Mouse (Mus musculus) embryonic facial prominence, embryonic 10.5 days (tissue): Measurements from ENCODE around the gene Prss8. TPM values are rescaled to one million over a fixed set of nuclear protein-coding genes. Genes with fewer than 3 reads are reported as not detected.
A peak's percentile ranks its signal among the peaks of the same experiment; 100 is the strongest.

Experiments used
- DNase-seq: peaks from one replicate; pipeline ENCODE4 v3.0.0-alpha.2; 2017; ENCODE audit warnings: low spot score
- H3K27ac ChIP-seq: fragments of 300-500 bp; sonication (generic); replicated peaks from 2 replicates; pipeline ENCODE4 v1.5.1; 2016; ENCODE audit warnings: mild to moderate bottlenecking
- H3K27me3 ChIP-seq: fragments of 300-500 bp; sonication (generic); replicated peaks from 2 replicates; pipeline ENCODE4 v1.6.1; 2016; ENCODE audit warnings: low read depth, mild to moderate bottlenecking; ENCODE audit not compliant: poor library complexity, severe bottlenecking
- H3K36me3 ChIP-seq: fragments of 300-500 bp; sonication (generic); replicated peaks from 2 replicates; pipeline ENCODE4 v1.6.1; 2016; ENCODE audit warnings: mild to moderate bottlenecking, moderate library complexity
- H3K4me1 ChIP-seq: fragments of 300-500 bp; sonication (generic); 2 replicates; pipeline ENCODE4 v1.6.1; 2016
- H3K4me3 ChIP-seq: fragments of 300-500 bp; sonication (generic); 2 replicates; pipeline ENCODE4 v1.5.1; 2016; ENCODE audit warnings: mild to moderate bottlenecking, moderate library complexity
- H3K9me3 ChIP-seq: fragments of 300-500 bp; sonication (generic); 2 replicates; pipeline ENCODE4 v1.6.1; 2016; ENCODE audit warnings: mild to moderate bottlenecking
- WGBS: fragments of 180-500 bp; shearing (Covaris S2); methylation state at CpG from one replicate; pipeline ENCODE4 v1.1.7; 2016; 5-methylcytosine and 5-hydroxymethylcytosine counted together
- polyA plus RNA-seq: library from polyadenylated mRNA; unstranded; fragments of >200 nt; fragmentation: Nextera tagmentation; extraction: Ambion mirVana; gene quantifications from 2 replicates; pipeline ENCODE4 v1.2.1, GENCODE M21; 2016

The Prss8 gene
- polyA plus RNA-seq, 1 experiment from 2014 or later, result 14.8 TPM

DNA sequence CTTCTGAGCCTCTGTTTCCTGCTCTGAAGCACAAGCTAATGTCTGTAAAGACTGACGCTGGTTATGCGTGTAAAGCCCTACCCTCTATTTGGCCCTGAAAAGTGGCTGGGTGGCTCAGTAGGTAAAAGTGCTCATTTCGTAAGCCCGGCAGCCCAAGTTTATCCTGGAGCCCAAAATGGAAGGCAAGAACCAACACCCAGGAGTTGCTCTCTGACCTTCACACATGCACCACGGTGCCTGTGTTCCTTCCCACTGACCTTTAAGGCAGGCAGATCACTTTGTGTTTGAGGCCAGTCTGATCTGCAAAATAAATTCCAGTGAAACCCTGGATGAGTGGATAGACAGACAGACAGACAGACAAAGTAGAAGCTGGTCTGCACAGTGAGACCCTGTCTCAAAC lies 6.2 kb downstream of the Prss8 start:
- 88% methylated on average over 5 of the region's 5 CpGs for WGBS
- H3K36me3 ChIP-seq, result peaks cover 79% of the 10 kb centered on the region

DNA sequence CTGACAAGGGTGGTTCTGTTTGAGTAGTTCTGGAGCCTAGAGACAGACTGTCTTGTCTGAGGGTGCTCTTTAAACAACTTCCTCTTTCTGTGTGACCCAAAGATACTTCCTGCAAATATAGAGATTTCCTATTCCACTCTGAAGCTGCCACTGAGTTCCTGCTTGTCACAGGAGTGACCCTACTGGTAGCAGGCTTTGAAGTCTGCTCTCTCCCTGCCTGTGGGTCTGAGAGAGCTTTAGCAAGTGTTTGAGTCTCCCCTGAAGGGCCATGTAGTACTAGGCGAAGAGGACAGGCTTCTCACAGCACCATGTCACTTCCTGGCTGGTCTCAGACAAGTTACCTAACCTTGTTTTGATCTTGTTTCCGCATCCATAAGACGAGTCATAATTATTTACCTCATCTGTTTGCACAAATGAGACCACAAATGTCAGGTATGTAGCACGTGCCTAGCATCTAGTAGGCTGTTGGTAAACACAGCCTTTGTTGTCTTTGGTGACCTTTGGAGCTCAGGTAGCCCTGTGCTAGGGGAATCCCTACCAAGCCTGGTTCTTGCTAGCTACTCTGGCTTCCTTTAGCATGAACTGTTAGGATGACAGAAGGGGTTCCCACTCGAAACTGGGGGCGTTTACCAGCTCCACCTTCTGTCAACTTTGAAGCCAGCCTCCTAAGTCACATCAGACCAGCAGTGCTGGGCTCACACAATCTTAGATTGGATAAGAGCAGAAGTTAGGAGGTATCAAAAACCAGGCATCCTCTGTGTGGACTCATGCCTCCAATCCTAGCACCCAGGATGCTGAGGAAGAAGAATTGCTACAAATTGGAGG lies 7.2 kb downstream of the Prss8 start:
- Histone ChIP-seq H3K9me3 (no peaks in the 10 kb centered on the region), H3K36me3 (peaks cover 88% of the 10 kb centered on the region), H3K4me3 (no peak overlapping the region), H3K27me3 (peaks cover 4% of the 10 kb centered on the region), H3K4me1 (peaks cover 17% of the 10 kb centered on the region), H3K27ac (no peak overlapping the region)
- 87% methylated on average over 6 of the region's 6 CpGs for WGBS
- no peak for DNase-seq

More for the DNA sequence above, 6.2 kb downstream of the Prss8 start:
- Histone ChIP-seq H3K4me1 (peaks cover 20% of the 10 kb centered on the region), H3K27me3 (peaks cover 15% of the 10 kb centered on the region), H3K27ac (no peak overlapping the region), H3K9me3 (no peaks in the 10 kb centered on the region), H3K4me3 (no peak overlapping the region)
- DNase-seq, result no peak

DNA sequence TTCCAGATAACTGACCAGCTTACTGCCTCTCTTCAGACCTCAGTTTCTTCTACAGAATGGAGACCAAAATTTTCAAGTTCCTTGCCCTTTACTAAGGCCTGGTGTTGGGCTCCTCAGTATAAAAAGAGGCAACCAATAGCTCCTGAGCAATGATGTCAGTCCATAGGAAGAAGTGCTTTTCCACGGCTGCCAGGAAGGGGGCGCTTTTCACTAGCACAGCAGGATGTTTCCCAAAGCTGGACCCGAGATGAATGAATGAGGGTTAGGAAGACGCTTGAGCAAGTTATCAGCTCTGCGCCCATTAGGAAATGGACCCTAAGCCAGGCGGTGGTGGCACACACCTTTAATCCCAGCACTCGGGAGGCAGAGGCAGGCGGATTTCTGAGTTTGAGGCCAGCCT lies 8.4 kb downstream of the Prss8 start:
- Histone ChIP-seq H3K4me1 (peaks cover 12% of the 10 kb centered on the region), H3K9me3 (no peaks in the 10 kb centered on the region), H3K4me3 (no peak overlapping the region), H3K27me3 (no peaks in the 10 kb centered on the region), H3K36me3 (peaks cover 90% of the 10 kb centered on the region), H3K27ac (no peak overlapping the region)
- 64% methylated on average over 8 of the region's 8 CpGs for WGBS
- DNase-seq, result no peak

- H3K36me3 ChIP-seq, result peaks cover 86% of the 10 kb centered on the region
- H3K27ac ChIP-seq, result no peak overlapping the region
- H3K4me3 ChIP-seq, result no peak overlapping the region
- H3K9me3 ChIP-seq, result no peaks in the 10 kb centered on the region
- WGBS, result 73% methylated on average over 7 of the region's 7 CpGs
- peaks cover 3% of the 10 kb centered on the region; the same call in 1 of the 2 replicates for H3K4me1 ChIP-seq
- DNase-seq, result no peak
- no peaks in the 10 kb centered on the region for H3K27me3 ChIP-seq
These were observed 10.6 kb downstream of the Prss8 start for GRCm38 (mm10) chr7:127919290-127919689.

GRCm38 (mm10) chr7:127918203-127918602 lies 11.7 kb downstream of the Prss8 start:
- Histone ChIP-seq H3K36me3 (peaks cover 75% of the 10 kb centered on the region), H3K4me3 (no peak overlapping the region), H3K27me3 (no peaks in the 10 kb centered on the region), H3K4me1 (peaks cover 3% of the 10 kb centered on the region), H3K9me3 (no peaks in the 10 kb centered on the region), H3K27ac (no peak overlapping the region)
- WGBS, result 58% methylated on average over 3 of the region's 3 CpGs
- DNase-seq, result peak; percentile 53

DNA sequence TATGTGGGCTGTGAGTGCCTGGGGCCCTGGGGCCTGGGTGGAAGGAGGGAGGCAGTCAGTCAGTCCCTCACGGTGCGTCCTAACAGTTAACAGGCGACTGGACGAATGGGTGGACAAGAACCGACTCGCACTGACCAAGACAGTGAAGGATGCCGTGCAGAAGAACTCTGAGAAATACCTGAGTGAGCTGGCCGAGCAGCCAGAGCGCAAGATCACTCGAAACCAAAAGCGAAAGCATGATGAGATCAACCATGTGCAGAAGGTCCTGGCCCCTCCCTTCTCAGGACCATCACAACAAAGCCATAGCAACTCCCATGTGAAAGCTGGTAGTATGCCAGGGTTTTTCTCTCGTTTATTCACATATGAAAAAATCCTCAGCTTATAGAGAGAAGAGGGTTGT lies 14.6 kb downstream of the Prss8 start:
- Histone ChIP-seq H3K9me3 (no peaks in the 10 kb centered on the region), H3K27ac (no peak overlapping the region), H3K4me1 (peaks cover 13% of the 10 kb centered on the region), H3K36me3 (peaks cover 50% of the 10 kb centered on the region), H3K4me3 (no peak overlapping the region), H3K27me3 (no peaks in the 10 kb centered on the region)
- no peak for DNase-seq
- 90% methylated on average over 12 of the region's 12 CpGs for WGBS

GRCm38 (mm10) chr7:127912938-127913337 lies 17.0 kb downstream of the Prss8 start:
- peak overlapping the region; percentile 92 for H3K27ac ChIP-seq
- peak overlapping the region; percentile 80 for H3K4me3 ChIP-seq
- no peaks in the 10 kb centered on the region for H3K27me3 ChIP-seq
- 30% methylated on average over 4 of the region's 4 CpGs for WGBS
- no peak for DNase-seq
- H3K36me3 ChIP-seq, result peaks cover 55% of the 10 kb centered on the region
- H3K9me3 ChIP-seq, result no peaks in the 10 kb centered on the region
- peaks cover 13% of the 10 kb centered on the region for H3K4me1 ChIP-seq

- Histone ChIP-seq H3K36me3 (peaks cover 57% of the 10 kb centered on the region), H3K27me3 (no peaks in the 10 kb centered on the region), H3K4me1 (peaks cover 13% of the 10 kb centered on the region), H3K9me3 (no peaks in the 10 kb centered on the region), H3K27ac (peak within 1 kb of the TSS; percentile 92), H3K4me3 (peak within 1 kb of the TSS; percentile 80)
- 1% methylated on average over 40 of the region's 40 CpGs for WGBS
- peak; percentile 93 for DNase-seq
These were observed 17.6 kb downstream of the Prss8 start, which contains the start of gene Kat8 for GRCm38 (mm10) chr7:127912190-127912871. TSS of gene Kat8 (plus strand) at chr7:127912516.

DNA sequence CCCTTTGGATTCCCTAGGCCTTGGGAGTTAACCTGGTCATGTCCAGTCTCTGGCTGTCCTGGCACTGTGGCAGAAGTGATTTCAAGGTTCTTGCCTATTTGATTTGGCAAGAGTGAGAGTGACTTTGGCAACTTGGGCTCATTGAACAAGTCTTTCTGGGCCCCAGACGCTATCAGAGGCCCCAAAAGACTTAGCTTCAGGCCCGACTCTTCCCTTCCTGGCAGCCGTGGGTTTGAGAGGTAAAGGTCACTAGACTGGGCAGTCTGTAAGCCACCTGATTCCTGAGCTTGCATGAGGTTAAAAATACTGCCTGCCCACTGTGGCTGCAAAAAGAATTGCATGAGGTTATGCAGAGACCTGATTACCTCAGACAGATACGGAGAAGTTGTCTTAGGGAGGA lies 21.2 kb downstream of the Prss8 start:
- no peaks in the 10 kb centered on the region for H3K9me3 ChIP-seq
- H3K27ac ChIP-seq, result no peak overlapping the region
- 89% methylated on average over 4 of the region's 4 CpGs for WGBS
- H3K27me3 ChIP-seq, result no peaks in the 10 kb centered on the region
- H3K4me3 ChIP-seq, result no peak overlapping the region
- H3K4me1 ChIP-seq, result peaks cover 26% of the 10 kb centered on the region
- DNase-seq, result no peak
- peaks cover 55% of the 10 kb centered on the region for H3K36me3 ChIP-seq

DNA sequence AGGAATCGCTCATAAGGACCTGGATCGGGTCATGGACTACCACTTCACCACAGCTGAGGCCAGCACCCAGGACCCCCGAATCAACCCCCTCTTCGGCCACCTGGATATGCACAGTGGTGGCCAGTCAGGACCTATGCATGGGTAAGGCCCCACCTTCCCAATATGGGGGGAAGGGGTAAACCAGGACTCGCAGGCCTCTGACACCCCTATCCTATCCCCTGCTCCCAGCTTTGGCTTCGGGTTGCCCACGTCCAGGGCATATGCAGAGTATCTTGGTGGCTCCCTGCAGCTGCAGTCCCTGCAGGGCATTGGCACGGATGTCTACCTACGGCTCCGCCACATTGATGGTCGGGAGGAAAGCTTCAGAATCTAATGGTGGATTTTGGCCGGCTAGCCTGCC lies 22.0 kb downstream of the Prss8 start:
- peaks cover 55% of the 10 kb centered on the region for H3K36me3 ChIP-seq
- 93% methylated on average over 12 of the region's 12 CpGs for WGBS
- H3K4me1 ChIP-seq, result peaks cover 20% of the 10 kb centered on the region
- H3K27me3 ChIP-seq, result no peaks in the 10 kb centered on the region
- H3K9me3 ChIP-seq, result no peaks in the 10 kb centered on the region
- no peak for DNase-seq
- H3K4me3 ChIP-seq, result no peak overlapping the region
- H3K27ac ChIP-seq, result no peak overlapping the region

GRCm38 (mm10) chr7:127903971-127904796 lies 25.7 kb downstream of the Prss8 start, which contains the start of gene Bckdk:
TSS of gene Bckdk (plus strand) at chr7:127904082.
- WGBS, result 8% methylated on average over 38 of the region's 38 CpGs

GRCm38 (mm10) chr7:127901772-127902171 lies 28.1 kb downstream of the Prss8 start:
- Histone ChIP-seq H3K27ac (no peak overlapping the region), H3K4me3 (no peak overlapping the region), H3K4me1 (peaks cover 16% of the 10 kb centered on the region), H3K36me3 (peaks cover 19% of the 10 kb centered on the region), H3K27me3 (no peaks in the 10 kb centered on the region), H3K9me3 (no peaks in the 10 kb centered on the region)
- no peak for DNase-seq
- WGBS, result 73% methylated on average over 2 of the region's 2 CpGs

More at GRCm38 (mm10) chr7:127903971-127904796, 25.7 kb downstream of the Prss8 start, which contains the start of gene Bckdk:
- Histone ChIP-seq H3K4me1 (peaks cover 16% of the 10 kb centered on the region), H3K9me3 (no peaks in the 10 kb centered on the region), H3K36me3 (peaks cover 43% of the 10 kb centered on the region), H3K27me3 (no peaks in the 10 kb centered on the region), H3K4me3 (peak within 1 kb of the TSS; percentile 71), H3K27ac (peak within 1 kb of the TSS; percentile 95)
- peak; percentile 88 for DNase-seq
